Mouse (Mus musculus) urinary bladder, postnatal 25 days (tissue): ENCODE results near the gene Enpp5.

Source experiments
- DNase-seq: peaks from one replicate; pipeline ENCODE4 v3.0.0; 2022; ENCODE audit warnings: low spot score

Gene Enpp5

GRCm38 (mm10) chr17:44078631-44079350, at the start of gene Enpp5:
Gene Enpp5 (plus strand): TSS chr17:44078813.
- peak; percentile 74 for DNase-seq

GRCm38 (mm10) chr17:44029616-44030015, 49.0 kb upstream of the Enpp5 start:
- no peak for DNase-seq

- DNase-seq = no peak
These were observed 47.6 kb upstream of the Enpp5 start for GRCm38 (mm10) chr17:44030776-44031587.

- no peak for DNase-seq
These were observed 43.6 kb upstream of the Enpp5 start for GRCm38 (mm10) chr17:44035005-44035404.

- DNase-seq = peak; percentile 9
These were observed 40.0 kb upstream of the Enpp5 start for GRCm38 (mm10) chr17:44038656-44039055.

GRCm38 (mm10) chr17:44040449-44040848, 38.2 kb upstream of the Enpp5 start:
- DNase-seq = no peak

GRCm38 (mm10) chr17:44042301-44042700, 36.3 kb upstream of the Enpp5 start:
- no peak for DNase-seq

- no peak for DNase-seq
These were observed 35.8 kb upstream of the Enpp5 start for GRCm38 (mm10) chr17:44042861-44043260.

- no peak for DNase-seq
These were observed 25.2 kb upstream of the Enpp5 start for GRCm38 (mm10) chr17:44053427-44053826.

GRCm38 (mm10) chr17:44057123-44057522, 21.5 kb upstream of the Enpp5 start:
- no peak for DNase-seq

GRCm38 (mm10) chr17:44058145-44058544, 20.5 kb upstream of the Enpp5 start:
- DNase-seq = no peak

- no peak for DNase-seq
These were observed 17.8 kb upstream of the Enpp5 start for GRCm38 (mm10) chr17:44060781-44061180.

- peak; percentile 27 for DNase-seq
These were observed 17.2 kb upstream of the Enpp5 start for GRCm38 (mm10) chr17:44061289-44061890.

- DNase-seq = no peak
These were observed 9.7 kb upstream of the Enpp5 start for GRCm38 (mm10) chr17:44068876-44069275.

GRCm38 (mm10) chr17:44071680-44072079, 6.9 kb upstream of the Enpp5 start:
- DNase-seq = no peak

- no peak for DNase-seq
These were observed 3.0 kb upstream of the Enpp5 start for GRCm38 (mm10) chr17:44075601-44076000.

GRCm38 (mm10) chr17:44076051-44076680, 2.4 kb upstream of the Enpp5 start:
- DNase-seq = no peak

- no peak for DNase-seq
These were observed 1.3 kb upstream of the Enpp5 start for GRCm38 (mm10) chr17:44077146-44077842.

- DNase-seq = no peak
These were observed 811 bp upstream of the Enpp5 start for GRCm38 (mm10) chr17:44077843-44078160.

- no peak for DNase-seq
These were observed 4.5 kb downstream of the Enpp5 start for GRCm38 (mm10) chr17:44083156-44083555.

GRCm38 (mm10) chr17:44088226-44088625, 9.6 kb downstream of the Enpp5 start:
- DNase-seq = no peak

GRCm38 (mm10) chr17:44090916-44091315, 12.3 kb downstream of the Enpp5 start:
- DNase-seq = no peak
